Mouse (Mus musculus) ES-E14 (cell line): ENCODE results near the gene Hba-a1.

Experiments used
- CHD2 ChIP-seq: IDR thresholded peaks from 2 replicates; pipeline ENCODE4 v1.6.1; 2014; ENCODE audit warnings: mild to moderate bottlenecking, low read depth, low read length, inconsistent platforms
- ZC3H11A ChIP-seq: IDR thresholded peaks from 2 replicates; pipeline ENCODE4 v1.6.1; 2012; ENCODE audit warnings: low read depth, mild to moderate bottlenecking, inconsistent platforms, low read length, borderline replicate concordance

GRCm38 (mm10) chr11:32300279-32301267 is 17.3 kb downstream of the Hba-a1 start:
- TF ChIP-seq CHD2 (no peak), ZC3H11A (no peak)
